Mouse (Mus musculus) spleen, adult 2 months (tissue): ENCODE data around the gene 1810049J17Rik. TPM values are rescaled to one million over a fixed set of nuclear protein-coding genes. Genes with fewer than 3 reads are reported as not detected.

Source experiments
- DNase-seq, 2 experiments: peaks; one replicate each; pipeline versions ENCODE4 v3.0.0 to v3.0.0-alpha.2; 2012 to 2021; ENCODE audit warnings: low spot score in 2 of 2, low read depth in 1 of 2
- H3K27ac ChIP-seq: fragments of 200-500 bp; 2 replicates; pipeline ENCODE4 v1.5.1; 2012; ENCODE audit warnings: low read length, inconsistent platforms; ENCODE audit not compliant: insufficient read depth
- H3K27me3 ChIP-seq: fragments of 200-500 bp; 2 replicates; pipeline ENCODE4 v1.6.1; 2012; ENCODE audit warnings: mild to moderate bottlenecking, moderate library complexity, low read length, inconsistent platforms; ENCODE audit not compliant: control insufficient read depth, insufficient read depth
- H3K36me3 ChIP-seq: fragments of 200-500 bp; 2 replicates; pipeline ENCODE4 v1.6.1; 2012; ENCODE audit warnings: mild to moderate bottlenecking, low read length, inconsistent platforms; ENCODE audit not compliant: control insufficient read depth, insufficient read depth
- H3K4me1 ChIP-seq: fragments of 200-500 bp; 2 replicates; pipeline ENCODE4 v1.6.1; 2011; ENCODE audit warnings: inconsistent platforms; ENCODE audit not compliant: control insufficient read depth, insufficient read depth, insufficient read length
- H3K4me3 ChIP-seq: fragments of 200-500 bp; 2 replicates; pipeline ENCODE4 v1.5.1; 2011; ENCODE audit warnings: mild to moderate bottlenecking, inconsistent platforms; ENCODE audit not compliant: insufficient read depth, insufficient read length; ENCODE audit errors: extremely low read depth
- CTCF ChIP-seq: fragments of 200-500 bp; IDR thresholded peaks from 2 replicates; pipeline ENCODE4 v1.5.1; 2011; ENCODE audit warnings: mild to moderate bottlenecking, inconsistent platforms; ENCODE audit not compliant: insufficient read depth, insufficient read length, insufficient replicate concordance; ENCODE audit errors: extremely low read depth
- POLR2A ChIP-seq: fragments of 200-500 bp; IDR thresholded peaks from 2 replicates; pipeline ENCODE4 v1.6.1; 2011; ENCODE audit warnings: low read depth, low read length, inconsistent platforms
- WGBS: fragments of 180-500 bp; shearing (Covaris S2); methylation state at CpG from one replicate; pipeline ENCODE4 v1.1.7; 2018; 5-methylcytosine and 5-hydroxymethylcytosine counted together
- polyA plus RNA-seq: library from polyadenylated mRNA; depleted of rRNA; stranded (reverse); fragments of >200 nt; gene quantifications from 2 replicates; pipeline ENCODE4 v1.2.3, GENCODE M21; 2012

The 1810049J17Rik gene
- polyA plus RNA-seq, 1 experiment: not detected

DNA sequence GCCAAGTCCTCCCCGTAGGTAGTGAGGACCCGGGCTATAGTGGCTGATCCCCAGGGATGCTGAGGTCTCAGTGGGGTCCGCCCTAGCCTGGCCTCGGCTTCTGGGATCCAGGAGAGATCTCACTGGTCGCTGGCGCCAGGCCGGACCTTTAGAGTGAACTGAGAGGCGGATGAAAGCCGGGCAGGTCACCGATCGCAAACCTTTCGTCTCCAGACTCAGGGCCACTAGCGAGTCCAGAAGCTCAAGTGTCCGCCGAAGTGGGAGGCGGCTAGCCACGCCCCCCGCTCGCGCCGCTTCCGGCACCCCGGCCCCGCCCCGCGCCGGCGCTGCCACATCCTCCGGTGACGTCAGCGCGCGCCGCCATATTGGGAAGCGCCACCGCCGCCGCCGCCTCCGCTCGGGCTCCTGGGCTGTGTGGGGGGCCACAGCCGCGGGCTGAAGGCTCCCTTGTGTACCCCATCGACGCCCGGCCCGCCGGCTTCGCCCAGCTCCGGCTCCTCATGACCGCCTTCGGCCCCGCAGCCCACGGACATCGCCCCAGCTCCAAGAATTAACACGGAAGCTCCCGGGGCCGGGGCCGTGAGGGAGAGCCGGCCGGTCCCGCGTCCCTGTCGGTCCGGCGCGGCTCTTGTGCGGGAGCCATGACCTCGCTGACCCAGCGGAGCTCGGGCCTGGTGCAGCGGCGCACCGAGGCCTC is 460 bp downstream of the 1810049J17Rik start, which contains the start of gene Golph3:
Gene Golph3, plus strand, starts transcription at position 360 of the 697 bp plus-strand sequence.
- WGBS: 1% methylated on average over 70 of the region's 74 CpGs
- Histone ChIP-seq H3K4me1 (peaks cover 5% of the 10 kb centered on the region), H3K27me3 (no peaks in the 10 kb centered on the region; the same call in 1 of the 2 replicates), H3K36me3 (no peaks in the 10 kb centered on the region), H3K27ac (peak within 1 kb of the TSS; percentile 92), H3K4me3 (peak within 1 kb of the TSS; percentile 92)
- DNase-seq: peak; percentile 73 to 93
- peak; percentile 29; the same call in 1 of the 2 replicates for TF ChIP-seq POLR2A
- TF ChIP-seq CTCF: no peak

DNA sequence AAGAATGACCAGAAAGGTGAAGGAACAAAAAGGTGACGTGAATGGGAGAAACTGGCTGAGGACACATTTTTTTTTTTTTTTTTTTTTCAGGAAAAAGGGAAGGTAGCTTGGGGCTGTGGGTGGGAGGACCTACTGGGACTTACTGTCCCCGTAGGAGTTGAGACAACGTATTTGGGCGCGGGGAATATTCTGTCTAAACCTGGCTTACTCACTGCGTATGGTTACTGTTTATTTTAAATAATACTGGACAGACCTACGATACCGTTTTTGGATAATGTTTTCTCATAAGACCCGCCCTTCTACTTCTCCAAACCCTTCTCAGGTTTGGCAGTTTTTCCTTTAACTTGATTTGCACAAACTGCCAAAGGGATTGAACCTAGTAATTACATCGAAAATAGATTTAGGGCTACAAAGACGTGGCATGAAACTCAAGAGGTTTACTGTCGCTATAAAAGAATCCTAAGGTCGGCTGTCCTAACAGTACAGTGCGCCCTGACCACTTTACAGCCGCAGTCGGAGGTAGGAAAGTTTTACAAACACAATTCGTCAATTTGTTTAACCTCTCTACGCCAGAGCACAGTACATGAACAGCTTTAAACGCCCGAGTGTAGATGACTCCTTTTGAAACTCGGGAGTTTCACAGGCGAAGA is 1.1 kb downstream of the 1810049J17Rik start:
- peak in 1 of 2 experiments; percentile 17 for DNase-seq
- peaks cover 5% of the 10 kb centered on the region for H3K4me1 ChIP-seq
- no peak for TF ChIP-seq CTCF
- TF ChIP-seq POLR2A: no peak
- no peaks in the 10 kb centered on the region for H3K36me3 ChIP-seq
- 6% methylated on average over 22 of the region's 22 CpGs for WGBS
- H3K27me3 ChIP-seq: no peaks in the 10 kb centered on the region; the same call in 1 of the 2 replicates
- H3K4me3 ChIP-seq: peak overlapping the region; percentile 92
- H3K27ac ChIP-seq: peak overlapping the region; percentile 43; the same call in 1 of the 2 replicates

DNA sequence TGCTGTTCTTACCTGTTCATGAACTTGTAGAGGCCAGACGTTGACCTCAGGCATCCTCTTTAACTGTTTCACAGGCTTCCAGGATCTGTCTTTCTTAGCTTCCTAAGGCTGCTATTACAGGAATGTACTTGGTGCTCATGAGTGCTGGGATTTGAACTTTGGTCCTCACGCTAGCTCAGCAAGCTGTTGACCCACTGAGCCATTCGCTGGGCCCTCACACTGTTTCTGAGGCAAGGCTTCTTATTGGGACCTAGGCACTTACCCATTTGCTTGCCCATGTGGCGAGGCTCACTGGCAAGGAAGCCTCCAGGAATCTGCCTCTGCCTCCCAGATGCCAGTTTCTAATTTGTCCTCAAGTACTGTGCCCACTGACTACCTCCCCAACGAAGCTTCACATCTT is 1.8 kb downstream of the 1810049J17Rik start:
- no peak for TF ChIP-seq POLR2A
- no peak for TF ChIP-seq CTCF
- no peaks in the 10 kb centered on the region; the same call in 1 of the 2 replicates for H3K27me3 ChIP-seq
- H3K36me3 ChIP-seq: no peaks in the 10 kb centered on the region
- WGBS: 57% methylated on average over 5 of the region's 5 CpGs
- DNase-seq: no peak
- no peak overlapping the region for H3K4me3 ChIP-seq
- H3K4me1 ChIP-seq: peaks cover 5% of the 10 kb centered on the region
- H3K27ac ChIP-seq: no peak overlapping the region

DNA sequence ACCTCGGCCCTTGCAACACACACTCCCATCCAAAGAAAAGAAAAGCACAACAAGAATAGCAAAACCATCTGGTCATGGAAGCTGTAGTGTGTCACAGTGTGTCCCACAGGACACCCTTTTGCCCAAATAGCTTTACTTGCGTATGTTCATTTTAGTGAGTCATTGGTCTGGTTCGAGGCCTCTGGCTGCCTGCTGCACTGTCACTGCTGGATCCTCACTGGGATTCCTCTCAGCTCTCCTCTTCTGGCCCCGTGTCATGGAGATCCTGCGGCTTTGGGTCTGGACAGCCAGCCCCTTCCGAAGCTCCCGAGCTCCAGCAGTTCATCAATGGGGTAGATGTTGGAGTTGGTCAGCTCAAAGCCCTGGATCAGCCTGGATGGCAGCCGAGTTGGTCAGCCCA is 3.2 kb downstream of the 1810049J17Rik start:
- no peak overlapping the region for H3K27ac ChIP-seq
- H3K4me1 ChIP-seq: peaks cover 3% of the 10 kb centered on the region; the same call in 1 of the 2 replicates
- H3K4me3 ChIP-seq: no peak overlapping the region
- no peaks in the 10 kb centered on the region for H3K36me3 ChIP-seq
- TF ChIP-seq POLR2A: no peak
- TF ChIP-seq CTCF: no peak
- no peak for DNase-seq
- H3K27me3 ChIP-seq: no peaks in the 10 kb centered on the region; the same call in 1 of the 2 replicates
- WGBS: 90% methylated on average over 8 of the region's 8 CpGs

DNA sequence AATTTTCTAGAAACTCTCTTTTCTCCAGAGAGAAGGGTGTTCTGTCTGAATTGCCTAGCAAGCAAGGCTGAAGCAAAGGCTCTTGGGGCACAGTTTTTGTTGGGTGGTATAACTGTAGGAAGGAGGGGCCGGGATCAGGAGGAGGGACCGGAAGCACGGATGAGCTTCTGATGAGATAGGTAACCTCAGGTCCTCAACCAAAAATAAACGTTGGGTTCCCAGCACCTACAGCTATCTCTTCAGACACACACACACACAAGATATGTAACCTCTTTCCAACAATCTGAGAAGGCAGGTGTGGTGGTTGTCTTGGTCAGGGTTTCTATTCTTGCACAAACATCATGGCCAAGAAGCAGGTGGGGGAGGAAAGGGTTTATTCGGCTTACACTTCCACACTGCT is 4.4 kb downstream of the 1810049J17Rik start:
- H3K36me3 ChIP-seq: no peaks in the 10 kb centered on the region

DNA sequence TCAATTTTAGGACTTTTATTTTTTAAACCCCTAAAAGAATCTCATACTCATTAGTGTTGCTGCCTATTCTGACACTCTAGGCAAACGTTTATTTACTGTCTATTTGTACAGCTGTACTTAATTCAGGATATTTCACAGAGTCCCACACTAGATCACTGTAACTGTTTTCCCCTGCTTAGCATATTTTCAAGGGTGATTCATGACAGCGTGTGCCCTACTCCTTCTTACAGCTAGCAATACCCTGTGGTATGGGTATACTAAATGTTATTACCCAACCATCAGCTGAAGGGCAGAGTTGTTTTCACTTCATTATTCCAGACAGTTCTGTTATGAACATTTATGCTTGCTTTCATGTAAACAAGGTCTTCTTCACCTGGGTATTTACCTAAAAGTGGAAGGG is 5.7 kb downstream of the 1810049J17Rik start:
- H3K4me1 ChIP-seq: no peaks in the 10 kb centered on the region
- no peak for DNase-seq
- H3K27ac ChIP-seq: no peak overlapping the region
- no peak overlapping the region for H3K4me3 ChIP-seq
- no peak for TF ChIP-seq CTCF
- no peak for TF ChIP-seq POLR2A
- H3K36me3 ChIP-seq: no peaks in the 10 kb centered on the region
- WGBS: 75% methylated on average over 2 of the region's 2 CpGs
- no peaks in the 10 kb centered on the region; the same call in 1 of the 2 replicates for H3K27me3 ChIP-seq

More for the DNA sequence above, 4.4 kb downstream of the 1810049J17Rik start:
- TF ChIP-seq POLR2A: no peak
- TF ChIP-seq CTCF: no peak
- no peak overlapping the region for H3K27ac ChIP-seq
- no peaks in the 10 kb centered on the region for H3K4me1 ChIP-seq
- no peak for DNase-seq
- 80% methylated on average over 5 of the region's 5 CpGs for WGBS
- no peak overlapping the region for H3K4me3 ChIP-seq
- no peaks in the 10 kb centered on the region; the same call in 1 of the 2 replicates for H3K27me3 ChIP-seq

DNA sequence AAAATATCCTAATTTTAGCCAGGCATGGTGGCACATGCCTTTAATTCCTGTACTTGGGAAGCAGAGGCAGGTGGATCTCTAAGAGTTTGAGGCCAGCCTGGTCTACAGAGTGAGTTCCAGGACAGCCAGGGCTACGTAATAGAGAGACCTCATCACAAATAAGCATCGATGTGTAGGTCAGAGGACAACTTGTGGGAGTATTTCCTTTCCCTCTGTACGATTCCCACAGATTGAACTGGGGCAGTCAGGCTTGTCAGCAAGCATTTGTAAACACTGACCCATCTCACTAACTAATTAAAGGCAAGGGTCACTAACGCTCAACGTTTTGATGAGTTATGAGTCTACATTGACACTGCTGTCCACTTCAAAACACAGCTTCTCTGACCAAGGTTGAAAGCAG is 7.1 kb downstream of the 1810049J17Rik start:
- no peaks in the 10 kb centered on the region for H3K4me1 ChIP-seq
- 93% methylated on average over 5 of the region's 5 CpGs for WGBS
- H3K27ac ChIP-seq: no peak overlapping the region
- TF ChIP-seq CTCF: no peak
- no peak for TF ChIP-seq POLR2A
- H3K36me3 ChIP-seq: no peaks in the 10 kb centered on the region
- H3K27me3 ChIP-seq: no peaks in the 10 kb centered on the region; the same call in 1 of the 2 replicates
- no peak for DNase-seq
- H3K4me3 ChIP-seq: no peak overlapping the region
